Mouse (Mus musculus) embryonic fibroblast, embryonic 13.5 days (primary cell): ENCODE measurements around the gene Eif2s1. TPM values are rescaled to one million over a fixed set of nuclear protein-coding genes. Genes with fewer than 3 reads are reported as not detected.

Experiments
- H3K27ac ChIP-seq: 2 replicates; pipeline ENCODE4 v1.5.1; 2012; ENCODE audit warnings: low read length, control low read depth, inconsistent platforms; ENCODE audit not compliant: insufficient read depth
- H3K4me1 ChIP-seq: 2 replicates; pipeline ENCODE4 v1.6.1; 2011; ENCODE audit warnings: low read length; ENCODE audit not compliant: control insufficient read depth, insufficient read depth
- H3K4me3 ChIP-seq: 2 replicates; pipeline ENCODE4 v1.5.1; 2011; ENCODE audit warnings: mild to moderate bottlenecking, control low read depth, low read length; ENCODE audit not compliant: insufficient read depth
- CTCF ChIP-seq: IDR thresholded peaks from 2 replicates; pipeline ENCODE4 v1.5.1; 2011; ENCODE audit warnings: mild to moderate bottlenecking, control low read depth, low read length, moderate library complexity, borderline replicate concordance; ENCODE audit not compliant: insufficient read depth
- POLR2A ChIP-seq: IDR thresholded peaks from 2 replicates; pipeline ENCODE4 v1.6.1; 2011; ENCODE audit warnings: low read depth, mild to moderate bottlenecking, control low read depth, low read length, moderate library complexity
- polyA plus RNA-seq: library from polyadenylated mRNA; stranded (reverse); fragments of >200 nt; gene quantifications from 2 replicates; pipeline ENCODE4 v1.2.4, GENCODE M21; 2011; ENCODE audit warnings: low read depth; ENCODE audit not compliant: missing spikeins, insufficient read length

Eif2s1 gene
- polyA plus RNA-seq, 1 experiment = 128 TPM

- no peaks in the 10 kb centered on the region; the same call in 1 of the 2 replicates for H3K4me1 ChIP-seq
These were observed 65.7 kb downstream of the Eif2s1 start for GRCm38 (mm10) chr12:78927287-78927686.

GRCm38 (mm10) chr12:78929900-78930299 is 68.3 kb downstream of the Eif2s1 start:
- Histone ChIP-seq H3K4me1 (no peaks in the 10 kb centered on the region; the same call in 1 of the 2 replicates), H3K4me3 (no peak overlapping the region), H3K27ac (no peak overlapping the region)
- TF ChIP-seq CTCF (no peak), POLR2A (no peak)

More at GRCm38 (mm10) chr12:78927287-78927686, 65.7 kb downstream of the Eif2s1 start:
- no peak overlapping the region for H3K4me3 ChIP-seq
- H3K27ac ChIP-seq = no peak overlapping the region
- no peak for TF ChIP-seq POLR2A
- TF ChIP-seq CTCF = no peak

DNA sequence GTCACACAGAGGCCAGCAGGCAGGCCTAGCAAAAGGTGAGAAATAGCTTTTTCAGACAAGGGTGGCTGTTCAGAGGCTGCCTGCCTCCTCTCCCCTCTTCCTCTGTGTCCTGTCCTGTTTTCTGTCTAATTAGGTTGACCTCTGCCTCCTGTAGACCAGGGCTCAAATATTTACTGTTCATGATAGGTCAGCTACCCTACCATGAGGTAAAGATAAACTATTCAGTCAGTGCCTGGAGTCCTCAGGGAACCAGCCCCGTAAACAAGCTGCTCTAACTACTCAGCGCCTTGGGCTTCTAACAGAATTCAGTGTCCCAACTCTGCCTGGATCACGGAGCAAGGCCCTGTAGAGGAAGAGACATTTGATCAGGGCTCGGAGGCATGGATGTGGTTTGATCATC is 74.9 kb downstream of the Eif2s1 start:
- H3K4me1 ChIP-seq = peaks cover 3% of the 10 kb centered on the region
- TF ChIP-seq POLR2A (no peak), CTCF (no peak)
- no peak overlapping the region for H3K4me3 ChIP-seq
- no peak overlapping the region for H3K27ac ChIP-seq

Other genes with a start within 250 kb of the Eif2s1 start
- gene Fam71d, start 170.3 kb upstream of the Eif2s1 start, polyA plus RNA-seq = not detected in 2 replicates
- 22.4 and 25.3 TPM in 2 replicates for gene Mpp5, start 112.9 kb upstream of the Eif2s1 start, polyA plus RNA-seq
- 78.6 and 87.3 TPM in 2 replicates for gene Atp6v1d, start 181 bp upstream of the Eif2s1 start, polyA plus RNA-seq
- 0.52 TPM in 1 of 2 replicates, not detected in the other for gene Plek2, start 45.1 kb downstream of the Eif2s1 start, polyA plus RNA-seq
- gene Tmem229b, start 145.8 kb downstream of the Eif2s1 start, polyA plus RNA-seq = 1.7 and 3.5 TPM in 2 replicates
- 0.47 and 0.53 TPM in 2 replicates for gene Plekhh1, start 167.3 kb downstream of the Eif2s1 start, polyA plus RNA-seq
- 11.9 and 14.1 TPM in 2 replicates for gene Pigh, start 227.8 kb downstream of the Eif2s1 start, polyA plus RNA-seq